Mouse (Mus musculus) neutrophil, adult 5-6 weeks (primary cell): ENCODE data around the gene Galnt10. TPM values are rescaled to one million over a fixed set of nuclear protein-coding genes. Genes with fewer than 3 reads are reported as not detected.

Experiments
- ATAC-seq: fragments of 151-379, 151-347 bp; 2 replicates; pipeline ENCODE4 v1.8.0; 2017; ENCODE audit warnings: mild to moderate bottlenecking, moderate TSS enrichment; ENCODE audit not compliant: insufficient number of reproducible peaks, poor library complexity, low FRiP score, severe bottlenecking; ENCODE audit errors: extremely low read depth
- total RNA-seq: library from RNA; stranded (forward); fragments of 200-1000 nt; gene quantifications from 2 replicates; pipeline ENCODE4 v1.2.3, GENCODE M21; 2017

The Galnt10 gene
- 18.2 and 21.2 TPM in 2 replicates for total RNA-seq

DNA sequence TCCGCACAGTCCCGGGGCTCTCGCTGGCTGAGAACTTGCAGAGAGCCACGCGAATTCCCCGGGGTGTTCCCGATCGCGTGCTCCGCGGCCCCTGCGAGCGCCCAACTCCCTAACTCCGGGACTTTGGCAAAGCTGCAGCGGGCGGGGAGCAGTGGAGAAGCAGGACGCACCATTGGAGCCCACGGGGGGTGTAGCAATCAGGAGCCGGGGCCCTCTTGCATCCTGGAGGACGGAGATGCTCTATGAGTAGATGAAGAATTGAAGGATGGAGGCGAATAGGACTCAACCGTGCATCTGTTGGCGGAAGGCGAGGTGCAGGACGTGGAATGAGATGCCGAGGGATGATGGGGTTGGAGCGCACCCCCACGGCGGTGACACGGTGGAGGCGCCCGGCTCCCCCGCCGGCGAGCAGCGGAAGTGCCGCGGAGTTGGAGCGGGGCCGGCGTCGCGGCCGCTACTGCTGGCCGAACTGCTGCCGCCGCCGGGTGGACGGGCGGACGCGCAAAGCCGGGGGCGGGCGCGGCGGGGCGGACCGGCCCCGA is at the start of gene Galnt10:
TSS of gene Galnt10 (plus strand) at position 425 of the 542 bp plus-strand sequence.
- peak; percentile 69 for ATAC-seq

DNA sequence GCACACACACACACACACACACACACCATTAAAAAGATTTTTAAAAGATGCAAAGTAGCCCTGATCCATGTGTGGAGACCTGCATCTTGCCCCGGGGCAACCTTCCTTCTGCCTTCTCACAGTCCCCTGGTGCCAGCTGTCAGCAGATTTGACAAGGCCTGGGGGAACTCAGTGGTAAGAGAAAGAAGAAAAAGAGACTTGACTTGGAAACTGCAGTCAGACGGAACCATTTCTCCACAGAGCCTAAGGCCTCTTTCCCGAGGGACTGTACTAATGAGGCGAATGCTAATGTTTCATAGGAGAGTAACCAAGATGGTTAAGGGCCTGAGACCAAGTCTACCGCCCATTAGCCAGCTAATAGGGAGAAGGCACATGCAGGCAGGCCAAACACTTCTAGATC is 49.3 kb upstream of the Galnt10 start:
- ATAC-seq, result no peak

DNA sequence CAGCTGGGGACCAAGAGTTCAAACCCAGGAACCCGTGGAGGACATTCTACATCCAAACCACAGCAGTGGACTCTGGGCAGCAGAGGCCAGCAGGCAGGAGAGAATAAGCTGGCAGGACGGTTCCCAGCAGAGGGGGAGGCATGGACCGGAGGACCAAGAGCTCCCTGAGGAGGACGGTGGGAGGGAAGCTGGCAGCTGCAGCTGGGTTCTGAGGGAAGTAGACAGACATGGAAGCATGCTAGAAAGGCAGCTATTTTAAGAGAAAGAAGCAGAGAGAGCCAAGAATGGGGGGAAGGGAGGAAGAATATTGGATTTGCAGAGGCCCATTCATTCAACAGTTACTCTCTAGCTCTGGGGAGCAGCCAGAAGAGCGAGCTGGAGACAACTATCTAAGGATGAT is 47.1 kb upstream of the Galnt10 start:
- ATAC-seq, result no peak

DNA sequence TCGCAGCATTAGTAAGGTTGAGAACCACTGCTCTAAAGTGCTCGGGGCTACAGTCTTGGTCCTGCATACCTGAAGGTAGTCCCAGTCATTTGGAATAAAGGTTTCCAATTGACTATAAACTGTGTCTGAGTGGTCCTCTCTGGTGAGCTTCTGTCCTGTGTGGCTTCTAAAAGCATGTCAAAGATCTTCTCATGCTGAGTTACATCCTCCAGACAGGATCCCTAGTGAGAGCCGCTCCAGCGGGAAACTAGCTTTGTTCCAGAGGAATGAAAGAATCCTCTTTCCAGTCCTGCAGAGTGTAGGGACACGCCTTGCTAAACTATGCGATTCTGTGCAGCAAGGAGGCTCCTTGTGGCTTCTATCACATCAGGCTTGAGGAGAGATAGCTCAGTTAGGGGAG is 45.9 kb upstream of the Galnt10 start:
- no peak for ATAC-seq

DNA sequence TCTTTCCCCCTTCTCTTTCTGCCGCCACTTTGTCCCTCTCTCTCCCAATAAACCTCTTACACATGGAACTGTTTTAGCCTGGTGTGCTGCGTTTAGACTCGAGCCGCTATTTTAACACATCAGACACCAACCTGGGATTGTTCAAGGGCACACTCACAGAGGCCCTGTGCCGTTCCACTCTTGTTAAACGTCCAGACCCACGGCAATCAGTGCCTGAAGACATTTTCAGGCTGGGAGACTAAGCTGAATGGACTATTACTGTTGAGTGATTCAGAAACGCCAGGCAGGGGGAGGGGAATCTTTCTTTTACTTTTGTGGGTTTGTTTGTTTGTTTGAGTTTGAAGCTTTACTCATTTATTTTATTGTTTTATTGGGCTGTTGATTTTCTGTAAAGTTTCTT is 45.1 kb upstream of the Galnt10 start:
- ATAC-seq, result no peak

DNA sequence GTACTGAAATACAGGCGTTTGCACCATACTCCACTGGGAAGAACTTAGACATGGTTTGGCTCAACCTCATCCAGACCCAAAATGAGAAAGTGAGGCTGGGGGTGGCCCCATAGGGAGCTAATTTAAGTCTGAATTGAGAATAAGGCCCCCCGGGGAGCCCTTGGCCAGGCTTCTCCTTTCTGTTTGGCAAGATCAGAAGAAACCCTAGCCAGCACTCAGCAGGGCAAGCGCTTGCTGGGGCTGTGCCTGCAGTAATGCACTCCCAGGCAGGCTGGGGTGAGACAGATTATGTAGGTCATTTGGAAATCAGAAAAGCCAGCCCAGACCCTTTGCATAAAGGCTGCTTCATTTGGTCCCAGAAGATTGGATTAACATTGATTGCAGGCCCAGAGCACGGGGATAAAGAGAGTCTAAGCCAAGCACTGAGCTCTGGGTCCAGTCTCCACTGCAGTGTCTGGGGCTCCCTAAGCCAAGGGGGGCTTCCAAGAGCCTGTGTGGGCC is 44.6 kb upstream of the Galnt10 start:
- ATAC-seq, result no peak

DNA sequence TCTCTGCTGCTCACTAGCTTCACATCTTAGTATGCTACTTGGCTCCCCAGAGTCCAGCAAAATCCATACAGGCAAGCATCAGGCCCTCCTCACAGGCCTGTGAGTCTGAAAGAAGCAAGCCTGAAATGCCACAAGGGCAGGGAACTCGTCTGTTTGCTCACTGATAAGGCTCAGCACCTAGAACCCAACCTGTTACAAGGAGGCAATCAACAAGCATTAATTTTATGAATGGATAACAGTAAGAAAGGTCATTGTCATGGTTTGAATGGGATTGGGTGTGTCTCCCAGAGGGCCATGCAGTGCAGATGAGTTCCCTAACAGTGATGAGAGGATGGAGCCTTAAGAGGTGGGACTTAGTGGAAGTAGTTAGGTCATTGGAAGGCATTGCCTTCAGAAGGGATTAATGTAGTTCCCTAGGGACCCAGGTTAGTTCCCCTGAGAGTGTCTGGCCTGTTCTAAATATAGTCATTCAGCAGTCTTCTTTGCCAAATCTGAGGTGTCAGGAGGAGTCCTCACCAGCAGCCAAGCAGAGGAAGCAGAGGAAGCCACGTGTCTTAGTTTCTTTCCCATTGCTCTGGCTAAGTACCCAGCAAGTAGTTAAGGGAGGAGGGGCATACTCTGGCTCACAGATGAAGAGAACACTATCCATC is 43.3 kb upstream of the Galnt10 start:
- no peak for ATAC-seq

DNA sequence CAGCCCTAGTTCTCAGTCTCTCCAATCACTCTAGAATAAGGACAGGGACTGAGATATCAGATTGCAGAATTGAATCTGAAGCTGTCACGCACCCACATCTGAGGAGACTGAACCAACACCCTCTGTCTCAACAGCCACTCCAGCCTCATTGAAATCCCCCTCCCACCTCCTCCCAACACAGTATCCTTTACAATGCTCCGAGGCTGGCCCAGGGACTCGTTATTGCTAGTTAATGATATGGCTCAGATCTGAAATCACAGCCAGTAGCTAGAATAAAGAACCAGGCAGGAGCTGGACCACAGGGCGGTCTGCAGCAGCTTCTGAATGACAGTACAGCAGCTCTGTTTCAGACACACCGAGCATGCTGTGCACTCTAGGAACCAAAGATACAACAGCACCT is 40.2 kb upstream of the Galnt10 start:
- no peak for ATAC-seq

DNA sequence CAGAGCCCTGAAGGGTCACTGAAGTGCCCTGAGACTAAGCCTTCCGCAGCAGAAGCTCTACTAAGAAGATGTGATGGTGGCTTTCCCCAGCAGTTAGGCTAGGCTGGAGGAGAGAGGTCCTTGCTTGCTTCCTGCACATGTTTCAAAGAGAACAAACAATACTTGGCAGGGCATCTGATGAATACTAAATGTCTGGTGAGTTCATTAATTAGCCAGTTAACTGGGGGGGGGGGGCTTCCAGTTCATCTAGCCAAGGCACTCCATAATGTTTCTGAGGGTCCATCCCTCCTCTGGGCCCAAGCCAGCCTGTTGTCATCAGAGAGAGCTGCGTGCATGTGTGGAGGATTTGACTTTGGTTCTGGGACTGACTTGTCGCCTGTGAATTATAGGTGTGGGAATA is 39.6 kb upstream of the Galnt10 start:
- no peak for ATAC-seq

DNA sequence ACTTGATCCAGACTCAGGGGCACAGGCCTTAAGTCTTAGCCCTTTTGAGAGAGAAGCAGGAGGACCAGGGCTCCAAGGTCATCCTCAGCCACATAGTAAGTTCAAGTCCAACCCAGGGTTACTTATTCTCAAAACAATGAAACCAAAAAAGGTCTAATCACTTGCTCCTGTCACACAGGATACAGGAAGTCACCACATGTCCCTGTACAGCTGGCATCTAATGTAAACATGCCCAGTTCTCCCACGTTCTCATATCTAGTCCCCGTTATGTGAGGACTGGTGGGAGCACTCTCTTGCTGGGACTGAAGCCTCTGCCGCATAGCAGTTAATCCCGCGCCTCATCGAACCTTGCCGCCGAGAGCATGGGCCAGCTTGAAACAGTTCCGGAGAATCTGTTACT is 30.7 kb upstream of the Galnt10 start:
- ATAC-seq, result no peak

DNA sequence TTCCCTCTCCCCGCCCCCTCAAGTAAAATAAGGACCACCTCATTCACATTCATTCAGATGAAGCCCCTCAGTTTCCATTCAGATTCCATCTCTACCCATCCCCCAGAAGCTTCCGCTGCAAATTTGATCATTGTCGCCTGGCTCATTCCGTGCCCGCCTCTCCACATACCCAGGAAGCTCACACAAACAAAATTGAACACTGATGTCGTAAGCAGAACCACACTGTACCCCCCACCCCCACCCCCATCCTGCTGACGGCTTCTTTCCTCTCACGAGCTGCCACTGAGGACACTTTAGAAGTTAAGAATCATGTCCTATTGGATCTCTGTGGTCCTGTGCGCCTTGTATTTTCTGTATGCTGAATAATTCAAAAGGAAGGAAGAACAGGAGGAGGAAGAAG is 30.0 kb upstream of the Galnt10 start:
- ATAC-seq, result no peak

DNA sequence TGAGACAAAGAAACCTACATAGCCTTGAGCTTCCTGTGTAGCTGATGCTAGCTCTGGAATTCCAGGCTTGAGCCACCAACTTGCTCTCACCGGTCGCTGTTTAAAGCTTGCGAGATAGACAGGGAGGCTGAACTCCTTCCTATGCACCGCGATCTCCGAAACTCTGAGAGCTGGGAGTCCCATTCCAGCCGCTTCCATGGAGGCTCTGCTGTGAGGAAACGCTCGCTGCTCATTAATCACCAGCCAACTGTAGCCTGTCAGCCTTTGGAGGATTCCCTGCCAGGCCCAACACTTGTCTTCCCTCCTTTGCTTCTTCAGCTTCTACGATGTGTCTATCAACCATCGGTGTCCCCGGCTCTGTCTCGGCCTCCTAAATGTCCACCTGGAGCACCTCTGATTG is 29.4 kb upstream of the Galnt10 start:
- ATAC-seq, result no peak

DNA sequence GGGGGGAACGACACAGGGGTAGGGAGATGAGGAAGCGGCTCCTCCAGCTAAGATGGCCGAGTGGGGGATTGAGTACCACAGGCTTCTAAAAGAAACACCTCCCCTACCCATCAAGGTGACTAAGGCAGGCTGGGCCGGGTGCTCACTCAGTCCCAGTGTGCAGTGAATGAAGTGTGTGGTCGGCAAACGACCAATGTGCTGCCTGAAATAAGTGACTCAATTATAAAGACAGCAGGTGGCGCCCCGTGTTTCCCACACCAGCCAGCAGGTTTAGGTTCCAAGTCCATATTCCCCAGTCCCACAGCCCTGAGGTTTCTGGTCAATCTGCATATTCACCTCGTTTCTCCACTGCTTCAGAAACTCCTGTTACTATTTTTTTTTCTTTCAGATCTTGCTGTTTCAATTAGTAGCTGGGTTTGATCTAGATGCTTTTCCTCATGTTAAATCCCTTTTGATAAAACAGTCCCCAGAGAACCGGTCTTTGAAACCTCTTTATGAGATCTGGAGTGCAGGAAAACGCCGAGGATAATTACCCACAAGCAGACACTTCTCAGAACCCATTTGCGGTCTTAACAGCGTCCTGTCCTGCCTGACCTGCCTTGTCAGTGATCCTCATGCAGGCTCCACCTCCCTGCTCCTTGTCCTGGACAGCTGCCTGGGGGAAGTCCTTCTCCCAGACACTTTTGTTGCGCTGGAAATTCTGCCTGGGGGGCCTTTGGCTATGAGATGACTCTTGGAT is 27.5 kb upstream of the Galnt10 start:
- no peak for ATAC-seq

DNA sequence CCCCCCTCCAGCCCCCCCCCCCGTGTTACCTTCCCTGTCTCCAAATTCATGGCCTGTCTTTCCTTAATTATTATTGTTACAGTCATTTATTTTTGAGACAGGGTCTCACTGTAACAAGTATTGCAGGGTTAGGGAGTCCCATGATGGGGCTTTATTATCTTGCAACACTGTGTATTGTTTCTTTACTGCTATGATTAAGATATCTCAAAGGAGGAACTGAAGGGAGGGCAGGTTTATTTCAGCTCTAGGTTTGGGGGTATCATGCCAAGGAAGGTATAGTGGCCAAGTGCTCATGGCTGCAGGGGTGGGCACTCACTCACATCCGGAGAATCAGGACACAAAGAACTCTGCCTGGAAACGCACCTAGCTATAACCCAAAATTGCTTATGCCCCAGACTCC is 23.8 kb upstream of the Galnt10 start:
- no peak for ATAC-seq

DNA sequence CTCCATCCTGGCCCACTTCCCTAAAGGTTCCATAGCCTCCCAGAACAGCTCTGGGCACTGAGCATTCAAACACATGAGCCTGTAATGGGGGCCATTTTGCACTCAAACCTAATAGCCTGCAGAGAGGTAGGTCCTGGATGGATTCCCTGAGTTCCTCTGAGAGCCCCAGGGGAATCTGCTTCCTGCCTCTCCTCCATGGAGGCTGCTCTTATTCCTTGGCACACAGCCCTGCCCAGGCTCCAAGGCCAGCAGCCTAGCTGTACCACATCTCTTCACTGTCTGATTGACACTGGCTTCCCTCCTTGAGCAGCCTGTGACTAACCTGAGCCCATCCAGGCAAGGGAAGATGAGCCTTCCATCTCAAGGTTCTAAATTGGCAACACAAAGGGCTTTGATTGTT is 23.4 kb upstream of the Galnt10 start:
- no peak for ATAC-seq

DNA sequence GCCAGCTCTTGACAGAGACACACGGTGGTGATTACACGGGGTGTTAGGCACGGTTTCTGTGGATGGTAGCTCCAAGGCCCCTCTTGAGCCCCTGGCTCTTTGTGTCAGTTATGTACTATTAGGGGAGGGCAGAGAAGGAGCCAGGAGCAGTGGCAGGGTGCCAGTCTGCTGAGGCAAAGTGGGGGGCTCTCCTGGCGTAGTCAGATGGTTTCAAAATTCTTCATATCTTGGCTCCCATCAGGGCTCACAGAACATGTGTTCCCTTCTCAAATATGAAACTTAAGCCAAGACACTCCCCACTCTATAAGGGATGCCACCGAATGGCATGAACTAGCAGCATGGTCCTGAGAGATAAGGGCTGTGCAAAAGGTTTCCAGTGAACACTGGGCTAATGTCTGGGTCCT is 20.8 kb upstream of the Galnt10 start:
- no peak for ATAC-seq

DNA sequence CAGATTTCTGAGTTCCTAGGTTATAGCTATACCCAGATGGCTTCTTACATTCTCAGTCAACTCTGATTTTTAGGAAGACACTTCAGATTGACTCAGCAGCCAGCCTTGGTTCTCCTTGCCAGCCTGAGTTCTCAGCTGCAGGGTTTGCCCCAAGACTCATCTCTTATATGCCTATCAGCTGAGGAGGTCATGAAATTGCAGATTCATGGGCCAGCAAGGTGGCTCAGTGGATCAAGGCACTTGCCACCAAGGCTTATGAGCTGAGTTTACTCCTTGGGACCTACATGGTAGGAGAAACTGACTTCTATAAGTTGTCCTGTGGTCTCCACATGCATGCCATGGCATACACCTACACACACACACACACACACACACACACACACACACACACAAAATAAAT is 19.8 kb upstream of the Galnt10 start:
- no peak for ATAC-seq

DNA sequence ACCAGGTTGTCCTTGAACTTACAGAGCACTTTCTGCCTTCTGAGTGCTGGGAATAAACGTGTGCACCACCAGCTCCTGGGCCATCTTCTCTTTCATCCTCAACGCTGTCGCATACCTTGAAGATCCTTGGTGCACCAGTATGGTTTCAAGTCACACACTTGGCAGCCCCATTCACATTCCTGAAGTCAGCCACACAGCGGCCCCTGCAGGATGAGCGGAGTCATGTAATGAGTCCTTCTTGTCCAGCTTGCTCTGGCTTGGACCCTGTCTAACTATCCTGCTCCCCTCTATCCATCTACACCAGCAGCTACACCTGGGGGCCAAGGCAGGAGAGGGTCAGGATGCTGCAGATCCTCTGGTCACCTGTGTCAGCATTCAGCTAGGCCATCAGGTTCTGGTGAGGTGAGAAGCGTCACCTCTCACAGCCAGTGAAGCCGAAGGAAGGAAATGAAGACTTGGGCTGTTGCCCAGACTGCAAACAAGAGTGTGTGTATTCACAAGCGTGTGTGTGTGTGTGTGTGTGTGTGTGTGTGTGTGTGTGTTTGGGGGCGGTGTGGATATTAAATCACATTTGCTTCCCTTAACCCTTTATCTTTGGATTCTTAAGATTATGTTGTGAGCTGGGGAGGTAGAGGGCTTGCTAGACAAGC is 18.0 kb upstream of the Galnt10 start:
- no peak for ATAC-seq

DNA sequence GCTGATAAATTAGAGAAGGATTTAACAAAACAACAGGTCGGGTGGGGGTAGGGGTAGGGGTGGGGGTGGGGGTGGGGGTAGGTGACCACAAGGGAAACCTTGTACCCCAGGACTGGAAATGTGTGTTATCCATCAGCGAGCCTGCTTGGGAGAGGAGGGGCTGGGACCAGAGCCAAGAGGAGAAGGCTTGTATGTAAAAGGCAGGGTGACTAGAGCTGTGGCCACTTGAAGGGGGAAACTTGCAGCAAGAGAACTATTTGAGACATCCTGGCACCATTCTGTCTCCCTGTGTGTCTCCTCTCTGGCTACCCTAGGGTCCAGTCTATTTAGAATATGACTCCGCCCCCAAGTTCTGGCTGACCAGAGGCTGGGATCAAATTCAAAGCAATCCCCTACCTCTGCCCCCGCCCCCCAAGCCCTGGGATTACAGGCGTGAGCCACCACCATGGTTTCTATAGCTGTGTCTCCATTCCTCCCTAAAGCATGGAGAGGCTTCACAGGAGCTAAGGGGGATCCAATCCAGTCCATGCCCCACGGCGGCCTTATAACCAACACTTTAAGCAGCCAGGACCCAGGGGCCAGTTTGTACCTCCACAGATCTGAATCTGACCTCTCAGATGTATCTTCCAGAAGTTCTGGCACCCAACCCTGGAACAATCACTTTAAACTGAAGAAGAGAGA is 13.3 kb upstream of the Galnt10 start:
- no peak for ATAC-seq
